Mouse (Mus musculus) erythroblast, embryonic 14.5 days (primary cell): ENCODE data around the gene Tnr.

Source experiments
- GATA1 ChIP-seq: IDR thresholded peaks from 2 replicates; pipeline ENCODE4 v1.6.1; 2012; ENCODE audit warnings: low read length, inconsistent platforms, mixed read lengths
- TAL1 ChIP-seq: IDR thresholded peaks from 3 replicates; pipeline ENCODE4 v1.6.1; 2012; ENCODE audit warnings: low read length, inconsistent platforms, mixed read lengths

DNA sequence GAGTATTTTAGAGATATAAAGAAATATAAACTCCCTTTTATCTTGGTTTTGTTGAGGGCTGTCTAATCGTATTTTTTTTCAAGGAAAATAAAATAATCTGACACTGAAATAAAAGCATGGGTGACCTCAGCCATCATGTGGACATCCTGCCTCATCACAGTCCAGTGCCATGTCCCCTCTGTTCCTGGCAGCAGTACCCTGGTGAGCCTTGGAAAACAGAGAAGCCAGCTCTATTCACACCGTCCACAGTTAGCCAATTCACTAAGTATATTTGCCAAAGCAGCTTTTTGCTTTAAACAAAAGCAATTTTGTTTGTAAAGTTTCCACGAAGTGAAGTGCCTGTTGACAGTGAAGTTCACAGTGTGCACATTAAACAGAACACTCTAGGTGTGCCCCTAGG, 109.0 kb downstream of the Tnr start:
- TF ChIP-seq TAL1 (no peak), GATA1 (no peak)
